Mouse (Mus musculus) heart, embryonic 13.5 days (tissue): Measurements from ENCODE around the gene Nt5m. TPM values are rescaled to one million over a fixed set of nuclear protein-coding genes. Genes with fewer than 3 reads are reported as not detected.
A peak's percentile ranks its signal among the peaks of the same experiment; 100 is the strongest.
"Not testable (repeated sequence)": the region's sequence is repeated elsewhere in the genome, so short reads cannot be mapped to it uniquely, and the experiment has no call there.

Source experiments
- ATAC-seq: fragments of 200-750 bp; cut with Nextera tagmentation; 2 replicates; pipeline ENCODE4 v1.8.0; 2017; ENCODE audit warnings: moderate TSS enrichment; ENCODE audit not compliant: insufficient number of reproducible peaks, low FRiP score, low TSS enrichment; ENCODE audit errors: extremely low read depth
- H3K27ac ChIP-seq: fragments of 300-500 bp; sonication (generic); replicated peaks from 2 replicates; pipeline ENCODE4 v1.5.1; 2015; ENCODE audit warnings: moderate library complexity, mild to moderate bottlenecking, inconsistent platforms
- H3K27me3 ChIP-seq: fragments of 300-500 bp; sonication (generic); replicated peaks from 2 replicates; pipeline ENCODE4 v1.6.1; 2015; ENCODE audit warnings: mild to moderate bottlenecking, inconsistent platforms
- H3K36me3 ChIP-seq: fragments of 300-500 bp; sonication (generic); 2 replicates; pipeline ENCODE4 v1.6.1; 2015; ENCODE audit warnings: mild to moderate bottlenecking, inconsistent platforms
- H3K4me1 ChIP-seq: fragments of 300-500 bp; sonication (generic); 2 replicates; pipeline ENCODE4 v1.6.1; 2015; ENCODE audit warnings: inconsistent platforms
- H3K4me2 ChIP-seq: fragments of 300-500 bp; sonication (generic); 2 replicates; pipeline ENCODE4 v1.6.1; 2015; ENCODE audit warnings: inconsistent platforms, mild to moderate bottlenecking, moderate library complexity
- H3K4me3 ChIP-seq: fragments of 300-500 bp; sonication (generic); 2 replicates; pipeline ENCODE4 v1.5.1; 2015; ENCODE audit warnings: moderate library complexity, mild to moderate bottlenecking, inconsistent platforms
- H3K9ac ChIP-seq: fragments of 300-500 bp; sonication (generic); 2 replicates; pipeline ENCODE4 v1.6.1; 2015; ENCODE audit warnings: inconsistent platforms, mild to moderate bottlenecking, moderate library complexity
- H3K9me3 ChIP-seq: fragments of 300-500 bp; sonication (generic); 2 replicates; pipeline ENCODE4 v1.6.1; 2016; ENCODE audit warnings: inconsistent platforms
- WGBS: fragments of 180-500 bp; shearing (Covaris S2); methylation state at CpG from one replicate; pipeline ENCODE4 v1.1.7; 2015; ENCODE audit warnings: mixed read lengths; 5-methylcytosine and 5-hydroxymethylcytosine counted together
- polyA plus RNA-seq: library from polyadenylated mRNA; unstranded; fragments of >200 nt; fragmentation: Nextera tagmentation; extraction: Ambion mirVana; gene quantifications from 2 replicates; pipeline ENCODE4 v1.2.1, GENCODE M21; 2015

The Nt5m gene
- polyA plus RNA-seq, 1 experiment from 2014 or later: 36.3 TPM

- Histone ChIP-seq H3K4me1 (peaks cover 28% of the 10 kb centered on the region), H3K36me3 (peaks cover 27% of the 10 kb centered on the region), H3K27ac (peak overlapping the region; percentile 96), H3K27me3 (no peaks in the 10 kb centered on the region), H3K9ac (peak overlapping the region; percentile 93), H3K9me3 (no peaks in the 10 kb centered on the region), H3K4me3 (peak overlapping the region; percentile 61), H3K4me2 (peak overlapping the region; percentile 79)
- WGBS: 56% methylated on average over 14 of the region's 14 CpGs
- ATAC-seq: no peak
Measured at GRCm38 (mm10) chr11:59810480-59811158, 28.6 kb upstream of the Nt5m start.

- 54% methylated on average over 4 of the region's 4 CpGs for WGBS
- 0 out of 2 replicates have a peak overlapping the region, but pooled peaks have one; percentile 96 for H3K27ac ChIP-seq
- no peaks in the 10 kb centered on the region for H3K27me3 ChIP-seq
- ATAC-seq: no peak
- no peaks in the 10 kb centered on the region for H3K9me3 ChIP-seq
- peak overlapping the region; percentile 79 for H3K4me2 ChIP-seq
- peaks cover 28% of the 10 kb centered on the region for H3K4me1 ChIP-seq
- peaks cover 27% of the 10 kb centered on the region for H3K36me3 ChIP-seq
- peak overlapping the region; percentile 61; the same call in 1 of the 2 replicates for H3K4me3 ChIP-seq
- peak overlapping the region; percentile 21 for H3K9ac ChIP-seq
Measured at GRCm38 (mm10) chr11:59811211-59811610, 28.0 kb upstream of the Nt5m start.

- no peaks in the 10 kb centered on the region for H3K27me3 ChIP-seq
- ATAC-seq: no peak
- 59% methylated on average over 3 of the region's 3 CpGs for WGBS
- no peak overlapping the region for H3K27ac ChIP-seq
- no peak overlapping the region for H3K4me3 ChIP-seq
- no peak overlapping the region for H3K9ac ChIP-seq
- peaks cover 20% of the 10 kb centered on the region for H3K4me1 ChIP-seq
- no peak overlapping the region for H3K4me2 ChIP-seq
- H3K36me3 ChIP-seq: peaks cover 31% of the 10 kb centered on the region
- H3K9me3 ChIP-seq: no peaks in the 10 kb centered on the region
Measured at GRCm38 (mm10) chr11:59813276-59813675, 26.0 kb upstream of the Nt5m start.

- Histone ChIP-seq H3K36me3 (peaks cover 41% of the 10 kb centered on the region), H3K9me3 (no peaks in the 10 kb centered on the region), H3K9ac (no peak overlapping the region), H3K4me1 (peaks cover 12% of the 10 kb centered on the region), H3K4me2 (no peak overlapping the region), H3K4me3 (no peak overlapping the region), H3K27ac (no peak overlapping the region), H3K27me3 (no peaks in the 10 kb centered on the region)
- ATAC-seq: no peak
- 85% methylated on average over 1 of the region's 1 CpGs for WGBS
Measured at GRCm38 (mm10) chr11:59814311-59814710, 24.9 kb upstream of the Nt5m start.

- Histone ChIP-seq H3K27me3 (no peaks in the 10 kb centered on the region), H3K27ac (no peak overlapping the region), H3K36me3 (peaks cover 47% of the 10 kb centered on the region), H3K4me3 (no peak overlapping the region), H3K4me1 (peaks cover 12% of the 10 kb centered on the region), H3K9me3 (no peaks in the 10 kb centered on the region), H3K4me2 (no peak overlapping the region), H3K9ac (no peak overlapping the region)
- WGBS: 86% methylated on average over 6 of the region's 6 CpGs
- ATAC-seq: no peak
Measured at GRCm38 (mm10) chr11:59814936-59815335, 24.3 kb upstream of the Nt5m start.

- no peak for ATAC-seq
- no peaks in the 10 kb centered on the region for H3K27me3 ChIP-seq
- no peaks in the 10 kb centered on the region for H3K9me3 ChIP-seq
- H3K9ac ChIP-seq: no peak overlapping the region
- H3K27ac ChIP-seq: no peak overlapping the region
- no peak overlapping the region for H3K4me2 ChIP-seq
- 83% methylated on average over 6 of the region's 6 CpGs for WGBS
- H3K36me3 ChIP-seq: peaks cover 54% of the 10 kb centered on the region
- H3K4me1 ChIP-seq: peaks cover 11% of the 10 kb centered on the region
- no peak overlapping the region for H3K4me3 ChIP-seq
Measured at GRCm38 (mm10) chr11:59815482-59816065, 23.7 kb upstream of the Nt5m start.

GRCm38 (mm10) chr11:59817916-59818315 is 21.3 kb upstream of the Nt5m start:
- Histone ChIP-seq H3K27me3 (no peaks in the 10 kb centered on the region), H3K9me3 (no peaks in the 10 kb centered on the region), H3K4me3 (no peak overlapping the region), H3K4me2 (no peak overlapping the region), H3K4me1 (no peaks in the 10 kb centered on the region), H3K9ac (no peak overlapping the region), H3K36me3 (peaks cover 75% of the 10 kb centered on the region), H3K27ac (no peak overlapping the region)
- ATAC-seq: no peak
- 97% methylated on average over 3 of the region's 3 CpGs for WGBS

- ATAC-seq: no peak
- Histone ChIP-seq H3K27me3 (no peaks in the 10 kb centered on the region), H3K4me2 (no peak overlapping the region), H3K4me3 (no peak overlapping the region), H3K9me3 (no peaks in the 10 kb centered on the region), H3K36me3 (peaks cover 98% of the 10 kb centered on the region), H3K9ac (no peak overlapping the region), H3K27ac (no peak overlapping the region), H3K4me1 (no peaks in the 10 kb centered on the region)
- 87% methylated on average over 3 of the region's 3 CpGs for WGBS
Measured at GRCm38 (mm10) chr11:59821625-59822024, 17.6 kb upstream of the Nt5m start.

- not testable (repeated sequence) for ATAC-seq, H3K27ac ChIP-seq, H3K27me3 ChIP-seq, H3K9me3 ChIP-seq
- Histone ChIP-seq H3K9ac (peak overlapping the region; percentile 96), H3K4me2 (peak overlapping the region; percentile 83), H3K4me1 (peaks cover 23% of the 10 kb centered on the region), H3K4me3 (peak overlapping the region; percentile 95), H3K36me3 (peaks cover 43% of the 10 kb centered on the region)
- no CpG with 5 or more reads among the region's 1 CpGs for WGBS
Measured at GRCm38 (mm10) chr11:59837789-59838188, 1.5 kb upstream of the Nt5m start.

GRCm38 (mm10) chr11:59838426-59838825 is 821 bp upstream of the Nt5m start:
- H3K9ac ChIP-seq: peak overlapping the region; percentile 96
- 57% methylated on average over 4 of the region's 4 CpGs for WGBS
- ATAC-seq: no peak
- H3K4me3 ChIP-seq: peak overlapping the region; percentile 95
- no peaks in the 10 kb centered on the region for H3K9me3 ChIP-seq
- H3K36me3 ChIP-seq: peaks cover 39% of the 10 kb centered on the region
- peak overlapping the region; percentile 98 for H3K27ac ChIP-seq
- peak overlapping the region; percentile 83 for H3K4me2 ChIP-seq
- no peaks in the 10 kb centered on the region for H3K27me3 ChIP-seq
- peaks cover 23% of the 10 kb centered on the region for H3K4me1 ChIP-seq

GRCm38 (mm10) chr11:59839459-59840126 is 346 bp downstream of the Nt5m start, which contains the start of gene Cops3:
Gene Cops3, minus strand, starts transcription at chr11:59839838.
- ATAC-seq: peak; percentile 92
- peak within 1 kb of the TSS; percentile 83 for H3K4me2 ChIP-seq
- peak within 1 kb of the TSS; percentile 96 for H3K9ac ChIP-seq

More at GRCm38 (mm10) chr11:59839459-59840126, 346 bp downstream of the Nt5m start, which contains the start of gene Cops3:
- no peaks in the 10 kb centered on the region for H3K9me3 ChIP-seq
- peaks cover 29% of the 10 kb centered on the region for H3K36me3 ChIP-seq
- H3K4me1 ChIP-seq: peaks cover 23% of the 10 kb centered on the region
- H3K4me3 ChIP-seq: peak within 1 kb of the TSS; percentile 95
- WGBS: under 1% methylated on average over 43 of the region's 43 CpGs
- H3K27me3 ChIP-seq: no peaks in the 10 kb centered on the region
- peak within 1 kb of the TSS; percentile 98 for H3K27ac ChIP-seq
